Mouse (Mus musculus) heart, embryonic 11.5 days (tissue): ENCODE results near the gene Gm49322. TPM values are rescaled to one million over a fixed set of nuclear protein-coding genes. Genes with fewer than 3 reads are reported as not detected.
A peak's percentile ranks its signal among the peaks of the same experiment; 100 is the strongest.

Source experiments
- ATAC-seq: fragments of 200-750 bp; cut with Nextera tagmentation; replicated peaks from 2 replicates; pipeline ENCODE4 v1.8.0; 2017; ENCODE audit warnings: moderate library complexity; ENCODE audit not compliant: insufficient number of reproducible peaks, low FRiP score, low TSS enrichment
- H3K27ac ChIP-seq: fragments of 300-500 bp; sonication (generic); 2 replicates; pipeline ENCODE4 v1.5.1; 2014; ENCODE audit warnings: mild to moderate bottlenecking, low read depth, low read length
- H3K27me3 ChIP-seq: fragments of 300-500 bp; sonication (generic); 2 replicates; pipeline ENCODE4 v1.6.1; 2014; ENCODE audit warnings: mild to moderate bottlenecking, low read length, mixed read lengths; ENCODE audit not compliant: control insufficient read depth, insufficient read depth
- H3K36me3 ChIP-seq: fragments of 300-500 bp; sonication (generic); 2 replicates; pipeline ENCODE4 v1.6.1; 2014; ENCODE audit warnings: mild to moderate bottlenecking, low read length, moderate library complexity, mixed read lengths; ENCODE audit not compliant: control insufficient read depth, insufficient read depth
- H3K4me1 ChIP-seq: fragments of 300-500 bp; sonication (generic); 2 replicates; pipeline ENCODE4 v1.6.1; 2014; ENCODE audit warnings: low read length; ENCODE audit not compliant: control insufficient read depth, insufficient read depth
- H3K4me2 ChIP-seq: fragments of 300-500 bp; sonication (generic); 2 replicates; pipeline ENCODE4 v1.6.1; 2014; ENCODE audit warnings: mild to moderate bottlenecking, moderate library complexity
- H3K4me3 ChIP-seq: fragments of 300-500 bp; sonication (generic); 2 replicates; pipeline ENCODE4 v1.5.1; 2014; ENCODE audit warnings: low read depth, low read length
- H3K9ac ChIP-seq: fragments of 300-500 bp; sonication (generic); 2 replicates; pipeline ENCODE4 v1.6.1; 2014; ENCODE audit warnings: mild to moderate bottlenecking, low read depth, low read length, moderate library complexity
- H3K9me3 ChIP-seq: fragments of 300-500 bp; sonication (generic); replicated peaks from 2 replicates; pipeline ENCODE4 v1.6.1; 2016; ENCODE audit warnings: low read length; ENCODE audit not compliant: control insufficient read depth
- WGBS: fragments of 180-500 bp; shearing (Covaris S2); extraction: QIAGEN DNeasy Blood & Tissue Kit; methylation state at CpG from one replicate; pipeline ENCODE4 v1.1.7; 2014; ENCODE audit not compliant: insufficient replicate concordance; 5-methylcytosine and 5-hydroxymethylcytosine counted together
- polyA plus RNA-seq: library from polyadenylated mRNA; unstranded; fragments of >200 nt; fragmentation: Nextera tagmentation; extraction: Ambion mirVana; gene quantifications from 2 replicates; pipeline ENCODE4 v1.2.1, GENCODE M21; 2014

Gene Gm49322
- polyA plus RNA-seq, 1 experiment from 2014 or later: 0.83 TPM

DNA sequence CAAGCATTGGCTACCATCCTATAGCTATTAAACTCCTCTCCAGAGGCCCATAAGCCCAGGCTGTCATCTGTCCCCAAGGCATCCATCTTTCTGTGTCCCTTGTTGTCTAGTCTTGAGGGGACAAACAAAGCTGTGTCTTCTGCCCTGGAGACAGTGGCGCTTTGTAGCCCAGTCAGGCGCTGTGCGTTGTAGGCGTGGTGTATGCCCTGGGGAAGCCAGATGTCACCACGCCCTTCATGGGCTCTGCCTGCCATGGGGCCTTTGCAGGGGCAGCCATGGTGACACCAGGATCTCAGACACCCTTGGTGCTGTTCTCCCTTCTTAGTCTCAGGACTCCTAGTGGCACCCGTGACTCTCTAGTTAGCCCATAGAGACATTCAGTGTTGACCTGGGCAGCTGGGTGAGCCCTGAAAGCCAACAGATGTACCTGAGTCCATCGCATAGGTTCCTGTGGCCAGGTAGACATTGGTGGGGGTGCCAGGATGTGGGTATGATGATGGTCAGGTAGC lies 1.8 kb upstream of the Gm49322 start:
- Histone ChIP-seq H3K4me3 (peak overlapping the region; percentile 65), H3K27ac (peak overlapping the region; percentile 58; the same call in 1 of the 2 replicates)
- WGBS: 87% methylated on average over 7 of the region's 7 CpGs

DNA sequence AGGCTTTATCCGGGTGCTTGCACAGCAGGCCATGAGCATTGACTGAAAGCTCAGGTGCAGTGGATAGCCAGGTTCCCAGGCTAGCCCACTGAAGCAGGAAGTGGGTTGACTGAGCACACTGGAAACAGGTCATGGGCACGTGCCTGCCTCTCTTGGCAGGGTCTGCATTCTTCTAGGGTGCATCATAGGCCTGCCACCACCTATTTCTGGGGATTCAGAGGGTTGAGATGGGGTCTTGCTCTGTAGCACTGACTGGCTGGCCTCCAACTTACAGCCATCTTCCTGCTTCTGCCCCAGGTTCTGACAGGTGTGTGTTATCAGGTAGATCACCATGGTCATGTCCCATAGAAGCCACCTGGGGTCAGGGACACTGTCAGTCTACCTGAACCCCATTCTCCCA lies 833 bp upstream of the Gm49322 start:
- 82% methylated on average over 2 of the region's 2 CpGs for WGBS
- Histone ChIP-seq H3K27ac (no peak overlapping the region), H3K27me3 (no peaks in the 10 kb centered on the region), H3K4me3 (no peak overlapping the region), H3K9me3 (no peaks in the 10 kb centered on the region), H3K36me3 (peaks cover 13% of the 10 kb centered on the region), H3K9ac (no peak overlapping the region), H3K4me1 (peaks cover 7% of the 10 kb centered on the region), H3K4me2 (no peak overlapping the region; the same call in 1 of the 2 replicates)
- ATAC-seq: no peak

More for the DNA sequence above, 1.8 kb upstream of the Gm49322 start:
- H3K9me3 ChIP-seq: no peaks in the 10 kb centered on the region
- H3K36me3 ChIP-seq: peaks cover 13% of the 10 kb centered on the region
- peaks cover 7% of the 10 kb centered on the region for H3K4me1 ChIP-seq
- H3K9ac ChIP-seq: peak overlapping the region; percentile 71
- peak overlapping the region; percentile 80 for H3K4me2 ChIP-seq
- no peaks in the 10 kb centered on the region for H3K27me3 ChIP-seq
- ATAC-seq: no peak

GRCm38 (mm10) chr10:80606306-80606705 lies 485 bp downstream of the Gm49322 start:
- Histone ChIP-seq H3K4me1 (peaks cover 7% of the 10 kb centered on the region), H3K4me2 (no peak overlapping the region), H3K27ac (no peak overlapping the region), H3K9me3 (no peaks in the 10 kb centered on the region), H3K36me3 (peaks cover 13% of the 10 kb centered on the region), H3K4me3 (no peak overlapping the region), H3K27me3 (no peaks in the 10 kb centered on the region), H3K9ac (no peak overlapping the region)
- no peak for ATAC-seq
- 87% methylated on average over 23 of the region's 23 CpGs for WGBS

DNA sequence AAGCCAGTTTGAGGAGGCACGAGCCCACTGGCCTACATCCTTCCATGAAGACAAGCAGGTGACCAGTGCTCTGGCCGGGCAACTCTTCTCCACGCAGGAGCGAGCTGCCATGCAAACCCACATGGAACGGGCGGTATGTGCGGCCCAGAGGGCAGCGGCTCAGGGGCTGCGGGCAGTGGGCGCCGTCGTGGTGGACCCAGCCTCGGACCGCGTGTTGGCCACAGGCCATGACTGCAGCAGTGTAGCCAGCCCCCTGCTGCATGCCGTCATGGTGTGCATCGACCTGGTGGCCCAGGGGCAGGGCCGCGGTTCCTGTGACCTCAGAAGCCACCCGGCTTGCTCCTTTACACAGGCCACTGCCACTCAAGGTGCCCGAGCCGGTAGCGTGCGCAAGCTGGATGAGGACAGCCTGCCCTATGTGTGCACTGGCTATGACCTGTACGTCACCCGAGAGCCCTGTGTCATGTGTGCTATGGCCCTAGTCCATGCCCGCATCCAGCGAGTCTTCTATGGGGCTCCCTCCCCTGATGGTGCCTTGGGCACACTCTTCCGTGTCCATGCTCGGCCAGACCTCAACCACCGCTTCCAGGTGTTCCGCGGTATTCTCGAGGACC lies 1.0 kb downstream of the Gm49322 start:
- Histone ChIP-seq H3K27ac (no peak overlapping the region), H3K9ac (no peak overlapping the region), H3K4me1 (peaks cover 7% of the 10 kb centered on the region), H3K36me3 (peaks cover 13% of the 10 kb centered on the region), H3K4me2 (no peak overlapping the region), H3K4me3 (no peak overlapping the region), H3K9me3 (no peaks in the 10 kb centered on the region), H3K27me3 (no peaks in the 10 kb centered on the region)
- ATAC-seq: no peak
- 93% methylated on average over 34 of the region's 34 CpGs for WGBS

DNA sequence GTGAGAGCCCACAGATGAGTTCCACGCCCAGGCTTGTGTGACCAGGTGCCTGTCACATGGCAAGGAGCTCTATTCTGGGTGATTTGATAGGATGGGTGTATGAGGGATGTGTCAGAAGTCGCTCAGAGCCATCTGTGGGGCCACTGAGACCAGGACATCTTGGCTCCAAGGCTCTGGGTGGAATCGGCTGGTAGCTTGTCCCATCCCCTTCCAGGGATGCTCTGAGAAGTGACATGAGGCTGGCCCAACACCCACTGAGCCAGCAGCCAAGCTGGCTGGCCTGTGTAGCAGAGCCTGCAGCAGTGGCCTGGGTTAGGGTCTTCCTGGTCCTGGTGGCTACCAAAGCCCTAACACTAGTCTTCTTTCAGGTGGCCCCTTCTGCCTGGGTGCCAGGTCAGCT lies 2.6 kb downstream of the Gm49322 start:
- no peak overlapping the region for H3K4me3 ChIP-seq
- no peak overlapping the region for H3K4me2 ChIP-seq
- no peaks in the 10 kb centered on the region for H3K27me3 ChIP-seq
- ATAC-seq: no peak
- H3K9ac ChIP-seq: no peak overlapping the region
- no peaks in the 10 kb centered on the region for H3K9me3 ChIP-seq
- 83% methylated on average over 3 of the region's 3 CpGs for WGBS
- peaks cover 20% of the 10 kb centered on the region for H3K36me3 ChIP-seq
- H3K27ac ChIP-seq: no peak overlapping the region
- peaks cover 7% of the 10 kb centered on the region for H3K4me1 ChIP-seq

GRCm38 (mm10) chr10:80609269-80609924 lies 3.6 kb downstream of the Gm49322 start:
- no peak for ATAC-seq
- H3K9me3 ChIP-seq: no peaks in the 10 kb centered on the region
- H3K27me3 ChIP-seq: no peaks in the 10 kb centered on the region
- peaks cover 22% of the 10 kb centered on the region for H3K36me3 ChIP-seq
- no peak overlapping the region for H3K4me3 ChIP-seq
- 90% methylated on average over 10 of the region's 10 CpGs for WGBS
- H3K4me2 ChIP-seq: no peak overlapping the region
- H3K9ac ChIP-seq: no peak overlapping the region; the same call in 1 of the 2 replicates
- no peaks in the 10 kb centered on the region for H3K4me1 ChIP-seq
- no peak overlapping the region for H3K27ac ChIP-seq

DNA sequence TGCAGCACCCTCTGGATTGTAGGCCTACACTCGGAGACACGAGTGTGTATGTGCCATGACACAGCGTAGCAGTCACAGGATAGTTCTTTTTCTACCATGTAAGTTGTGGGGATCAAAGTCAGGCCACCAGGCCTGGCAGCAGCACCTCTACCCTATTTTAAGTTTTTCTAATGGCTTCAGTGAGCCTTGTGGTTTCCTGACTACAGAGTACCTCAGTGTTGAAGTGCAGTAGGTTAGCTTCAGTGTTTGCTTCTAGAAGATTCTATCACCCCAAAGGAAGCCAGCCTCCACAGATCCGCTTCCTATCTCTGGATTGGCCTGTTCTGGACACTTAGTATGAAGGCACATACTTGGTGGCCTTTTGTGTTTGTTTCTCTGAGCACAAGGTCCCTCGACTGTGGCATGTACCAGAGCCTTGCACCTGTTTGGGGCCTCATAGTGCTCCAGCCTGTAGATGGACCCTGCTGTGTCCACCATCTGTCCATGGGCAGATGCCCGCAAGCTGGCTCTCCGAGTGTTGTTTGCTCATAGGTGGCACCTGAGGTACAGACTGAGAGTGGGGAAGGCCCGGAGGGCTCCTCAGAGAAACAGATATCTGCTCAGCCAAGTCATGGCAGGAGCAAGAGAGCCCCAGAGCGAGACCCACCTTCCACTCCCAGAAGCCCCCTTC lies 4.4 kb downstream of the Gm49322 start:
- Histone ChIP-seq H3K9ac (no peak overlapping the region), H3K27me3 (no peaks in the 10 kb centered on the region), H3K4me2 (no peak overlapping the region), H3K4me1 (no peaks in the 10 kb centered on the region), H3K9me3 (no peaks in the 10 kb centered on the region), H3K27ac (no peak overlapping the region), H3K4me3 (no peak overlapping the region), H3K36me3 (peaks cover 31% of the 10 kb centered on the region)
- 89% methylated on average over 9 of the region's 9 CpGs for WGBS
- ATAC-seq: no peak

GRCm38 (mm10) chr10:80611024-80611423 lies 5.2 kb downstream of the Gm49322 start:
- WGBS: 65% methylated on average over 4 of the region's 4 CpGs
- H3K27me3 ChIP-seq: no peaks in the 10 kb centered on the region
- H3K4me1 ChIP-seq: no peaks in the 10 kb centered on the region
- no peak for ATAC-seq
- peaks cover 31% of the 10 kb centered on the region for H3K36me3 ChIP-seq
- H3K9me3 ChIP-seq: no peaks in the 10 kb centered on the region
- H3K9ac ChIP-seq: no peak overlapping the region
- H3K4me2 ChIP-seq: no peak overlapping the region
- H3K27ac ChIP-seq: no peak overlapping the region
- no peak overlapping the region for H3K4me3 ChIP-seq
